Mouse (Mus musculus) 3134 (cell line): Measurements from ENCODE around the gene Plscr3.

Experiments
- DNase-seq: peaks from one replicate; pipeline ENCODE4 v3.0.0-alpha.2; 2011; ENCODE audit warnings: low spot score; ENCODE audit not compliant: insufficient read length; ENCODE audit errors: extremely low read depth

The Plscr3 gene

GRCm38 (mm10) chr11:69886907-69887635 lies 40.9 kb downstream of the Plscr3 start:
- no peak for DNase-seq

GRCm38 (mm10) chr11:69891482-69891881 lies 45.3 kb downstream of the Plscr3 start:
- DNase-seq, result no peak

GRCm38 (mm10) chr11:69894671-69895070 lies 48.5 kb downstream of the Plscr3 start:
- DNase-seq, result peak; percentile 55

- DNase-seq, result no peak
Measured at GRCm38 (mm10) chr11:69895291-69895690, 49.1 kb downstream of the Plscr3 start, which contains the start of gene Acap1. Gene Acap1 (minus strand): TSS chr11:69895539.

GRCm38 (mm10) chr11:69899870-69900269 lies 53.7 kb downstream of the Plscr3 start:
- DNase-seq, result no peak

- DNase-seq, result peak; percentile 85
Measured at GRCm38 (mm10) chr11:69900471-69901405, 54.6 kb downstream of the Plscr3 start, which contains the start of the genes 2810408A11Rik and Neurl4. Gene 2810408A11Rik (minus strand): TSS chr11:69900987. Gene Neurl4 (plus strand): TSS chr11:69901072.

GRCm38 (mm10) chr11:69901406-69901846 lies 55.2 kb downstream of the Plscr3 start:
- DNase-seq, result peak; percentile 99
